Mouse (Mus musculus) myocyte (in vitro differentiated cells): Measurements from ENCODE around the gene D630036H23Rik.

Experiments used
- CEBPB ChIP-seq: IDR thresholded peaks from 2 replicates; pipeline ENCODE4 v1.6.1; 2011; ENCODE audit warnings: mild to moderate bottlenecking, moderate library complexity; ENCODE audit not compliant: poor library complexity, insufficient read depth, severe bottlenecking
- E2F4 ChIP-seq: IDR thresholded peaks from one replicate; pipeline ENCODE4 v1.6.1; 2011; ENCODE audit warnings: mild to moderate bottlenecking, control low read depth, moderate library complexity; ENCODE audit not compliant: insufficient read depth
- MAX ChIP-seq: IDR thresholded peaks from one replicate; pipeline ENCODE4 v1.6.1; 2011; ENCODE audit warnings: low read depth, mild to moderate bottlenecking, control low read depth
- MYOD1 ChIP-seq, 3 experiments: IDR thresholded peaks; one replicate each; pipeline ENCODE4 v1.6.1; 2011; ENCODE audit warnings: control low read depth in 2 of 3, low read depth in 2 of 3, mild to moderate bottlenecking in 2 of 3, moderate library complexity in 1 of 3; ENCODE audit not compliant: insufficient read length in 2 of 3, control insufficient read depth in 1 of 3
- MYOG ChIP-seq, 3 experiments: IDR thresholded peaks; one replicate each; pipeline ENCODE4 v1.6.1; 2011; ENCODE audit warnings: control low read depth in 2 of 3, low read depth in 2 of 3, mild to moderate bottlenecking in 2 of 3; ENCODE audit not compliant: insufficient read length in 2 of 3, control insufficient read depth in 1 of 3, insufficient read depth in 1 of 3
- POLR2A ChIP-seq: IDR thresholded peaks from one replicate; pipeline ENCODE4 v1.6.1; 2011; ENCODE audit warnings: low read depth, mild to moderate bottlenecking, control low read depth, moderate library complexity; ENCODE audit not compliant: insufficient read length
- POLR2AphosphoS2 ChIP-seq: IDR thresholded peaks from one replicate; pipeline ENCODE4 v1.6.1; 2011; ENCODE audit warnings: low read depth, control low read depth; ENCODE audit not compliant: insufficient read length
- REST ChIP-seq: IDR thresholded peaks from one replicate; pipeline ENCODE4 v1.6.1; 2011; ENCODE audit warnings: mild to moderate bottlenecking, control low read depth, moderate library complexity; ENCODE audit not compliant: insufficient read depth, insufficient read length
- SRF ChIP-seq: IDR thresholded peaks from one replicate; pipeline ENCODE4 v1.6.1; 2011; ENCODE audit warnings: low read depth; ENCODE audit not compliant: control insufficient read depth, insufficient read length
- TCF12 ChIP-seq: IDR thresholded peaks from one replicate; pipeline ENCODE4 v1.6.1; 2011; ENCODE audit warnings: mild to moderate bottlenecking, control low read depth; ENCODE audit not compliant: poor library complexity, insufficient read depth, severe bottlenecking
- TCF3 ChIP-seq: IDR thresholded peaks from one replicate; pipeline ENCODE4 v1.6.1; 2011; ENCODE audit warnings: low read depth, control low read depth; ENCODE audit not compliant: insufficient read length
- USF1 ChIP-seq: IDR thresholded peaks from one replicate; pipeline ENCODE4 v1.6.1; 2011; ENCODE audit warnings: low read depth, mild to moderate bottlenecking, control low read depth, moderate library complexity

GRCm38 (mm10) chr12:36344131-36344530, 37.9 kb downstream of the D630036H23Rik start:
- TF ChIP-seq POLR2A (no peak), MYOD1 (IDR thresholded peaks at IDR 0.05; ENCODE audit: control insufficient read depth in 1 of 3, insufficient read length in 2 of 3, low read depth in 2 of 3) (no peak), SRF (no peak), TCF12 (no peak), E2F4 (no peak), USF1 (no peak), POLR2AphosphoS2 (no peak), MAX (no peak), MYOG (IDR thresholded peaks at IDR 0.05; ENCODE audit: control insufficient read depth in 1 of 3, insufficient read depth in 1 of 3, insufficient read length in 2 of 3, low read depth in 2 of 3) (no peak), CEBPB (no peak), TCF3 (no peak), REST (no peak)
